Mouse (Mus musculus) heart, adult 2 months (tissue): ENCODE data around the gene Actn3.

Experiments used
- CTCF ChIP-seq: fragments of 200-600 bp; IDR thresholded peaks from 2 replicates; pipeline ENCODE4 v1.8.1; 2022; ENCODE audit warnings: antibody characterized with exemption, mild to moderate bottlenecking, moderate library complexity
- EP300 ChIP-seq: fragments of 200-500 bp; IDR thresholded peaks from 2 replicates; pipeline ENCODE4 v1.6.1; 2011; ENCODE audit warnings: low read depth, low read length, control low read depth; ENCODE audit not compliant: insufficient read depth

DNA sequence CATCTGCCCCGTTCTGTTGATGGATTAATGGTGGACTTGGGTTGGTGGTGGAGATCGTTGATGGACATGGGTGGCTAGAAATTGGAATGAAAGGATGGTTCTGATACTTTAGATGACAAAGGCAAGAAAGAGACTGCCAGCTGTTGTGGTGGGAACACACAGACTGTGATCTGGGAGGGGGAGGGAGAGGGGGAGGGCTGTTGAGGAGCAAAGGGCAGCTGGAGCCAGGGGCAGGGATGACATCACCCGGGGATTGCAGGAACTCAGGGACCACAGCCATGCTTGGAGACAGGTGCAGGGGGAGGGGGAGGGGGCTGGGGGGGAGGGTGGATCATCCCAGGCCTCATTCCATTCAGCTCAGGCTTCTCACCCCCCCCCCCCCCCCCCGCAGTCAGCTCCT, 1.5 kb downstream of the Actn3 start:
- TF ChIP-seq CTCF (no peak), EP300 (no peak)
